Mouse (Mus musculus) lung, postnatal 0 days (tissue): ENCODE measurements at regions not wholly inside any gene's neighbourhood (a gene's known extent, or its start where the extent isn't known, plus 50 kb on each side); places are given as distances from the start of the nearest gene placed in this dataset.

Experiments used
- CTCF ChIP-seq: IDR thresholded peaks from 2 replicates; pipeline ENCODE4 v1.5.1; 2016; ENCODE audit warnings: antibody characterized with exemption, mild to moderate bottlenecking
- EP300 ChIP-seq: IDR thresholded peaks from 2 replicates; pipeline ENCODE4 v1.6.1; 2016; ENCODE audit warnings: antibody characterized with exemption, mild to moderate bottlenecking, control low read depth

- TF ChIP-seq EP300 (no peak), CTCF (no peak)
Measured at GRCm38 (mm10) chr16:5380626-5381025, 124.8 kb upstream of the Eef2kmt start.
